Mouse (Mus musculus): ENCODE results near the gene Klk9. TPM values are rescaled to one million over a fixed set of nuclear protein-coding genes. Genes with fewer than 3 reads are reported as not detected.

The Klk9 gene
- polyA plus RNA-seq, 1 experiment from 2014 or later = not detected

DNA sequence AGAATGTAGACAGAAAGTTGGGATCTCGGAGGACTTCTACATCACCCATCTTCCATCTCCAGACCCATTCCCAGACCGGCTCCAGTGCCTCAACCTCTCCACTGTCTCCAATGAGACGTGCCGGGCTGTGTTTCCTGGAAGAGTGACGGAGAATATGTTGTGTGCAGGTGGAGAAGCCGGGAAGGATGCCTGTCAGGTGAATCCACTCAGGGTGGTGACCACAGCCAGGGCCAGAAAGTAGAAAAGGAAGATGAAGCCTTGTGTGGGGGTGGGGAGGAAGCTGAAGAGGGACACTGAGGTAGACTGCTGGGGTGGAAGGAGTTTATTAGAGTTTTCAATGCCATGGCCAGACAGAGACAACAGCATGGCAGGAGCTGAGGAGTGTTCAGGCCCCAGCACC lies 19.8 kb upstream of the Klk9 start:
- H3K4me3 ChIP-seq (ENCODE audit: low read depth, low read length) = no peak overlapping the region
- H3K4me1 ChIP-seq (replicated peaks; ENCODE audit: control insufficient read depth, insufficient read depth, low read length) = no peaks in the 10 kb centered on the region
- no peak overlapping the region for H3K9ac ChIP-seq (ENCODE audit: low read depth, low read length)
- no peak for ATAC-seq
- H3K27ac ChIP-seq (ENCODE audit: low read depth, low read length) = no peak overlapping the region
- no peak overlapping the region for H3K4me2 ChIP-seq (replicated peaks; ENCODE audit: low read depth)
- 97% methylated on average over 6 of the region's 6 CpGs for WGBS
- no peaks in the 10 kb centered on the region for H3K36me3 ChIP-seq (ENCODE audit: control insufficient read depth, insufficient read depth)
- TF ChIP-seq CTCF (IDR thresholded peaks at IDR 0.05; ENCODE audit: low read depth) = no peak
- H3K9me3 ChIP-seq (ENCODE audit: control insufficient read depth) = no peaks in the 10 kb centered on the region
- no peaks in the 10 kb centered on the region for H3K27me3 ChIP-seq (replicated peaks; ENCODE audit: control insufficient read depth, insufficient read depth, low read length)

DNA sequence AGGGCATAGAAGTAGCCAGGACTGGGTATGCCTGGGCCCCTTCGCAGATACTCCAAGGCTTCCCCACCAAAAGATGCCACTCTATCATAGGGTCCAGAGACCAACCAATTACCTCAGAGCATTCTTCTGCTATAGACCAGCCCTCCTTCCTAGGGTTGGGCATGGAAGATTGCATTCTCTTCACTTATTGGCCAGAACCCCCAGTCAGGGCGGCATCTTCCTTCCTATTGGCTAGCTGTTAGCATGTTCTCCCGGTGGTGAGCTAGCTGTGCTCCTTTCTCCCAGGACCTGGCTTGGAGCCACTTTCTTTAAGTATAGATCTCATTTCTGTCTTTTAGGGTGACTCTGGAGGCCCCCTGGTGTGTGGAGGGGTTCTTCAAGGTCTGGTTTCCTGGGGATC lies 18.8 kb upstream of the Klk9 start:
- ATAC-seq = no peak
- no peak overlapping the region for H3K4me2 ChIP-seq (replicated peaks; ENCODE audit: low read depth)
- H3K9me3 ChIP-seq (ENCODE audit: control insufficient read depth) = no peaks in the 10 kb centered on the region
- TF ChIP-seq CTCF (IDR thresholded peaks at IDR 0.05; ENCODE audit: low read depth) = no peak
- no peaks in the 10 kb centered on the region for H3K27me3 ChIP-seq (replicated peaks; ENCODE audit: control insufficient read depth, insufficient read depth, low read length)
- H3K36me3 ChIP-seq (ENCODE audit: control insufficient read depth, insufficient read depth) = no peaks in the 10 kb centered on the region
- H3K4me3 ChIP-seq (ENCODE audit: low read depth, low read length) = no peak overlapping the region
- H3K4me1 ChIP-seq (replicated peaks; ENCODE audit: control insufficient read depth, insufficient read depth, low read length) = no peaks in the 10 kb centered on the region
- 80% methylated on average over 3 of the region's 3 CpGs for WGBS
- no peak overlapping the region for H3K9ac ChIP-seq (ENCODE audit: low read depth, low read length)
- no peak overlapping the region for H3K27ac ChIP-seq (ENCODE audit: low read depth, low read length)

DNA sequence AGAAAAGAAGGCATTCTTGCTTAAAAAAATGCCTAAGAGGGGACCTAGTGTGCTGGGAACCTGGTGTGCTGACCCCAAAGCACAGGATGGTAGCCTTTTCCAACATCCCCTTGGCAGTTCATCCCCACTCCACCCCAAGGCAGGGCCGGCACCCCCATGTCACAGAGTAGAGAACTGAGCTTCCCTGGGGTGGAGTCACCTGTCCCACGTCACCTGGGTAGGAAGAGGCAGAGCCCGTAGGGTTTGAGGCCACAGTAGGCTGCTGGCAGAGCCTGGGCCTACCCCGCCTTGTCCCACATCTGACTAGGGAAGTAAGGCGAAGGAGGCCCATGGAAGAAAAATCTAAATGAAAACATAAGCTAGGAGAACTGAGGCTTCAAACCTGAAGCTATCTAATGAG lies 17.3 kb upstream of the Klk9 start, which contains the start of gene Klk11:
Gene Klk11, plus strand, starts transcription at position 241 of the 400 bp plus-strand sequence.
- Histone ChIP-seq H3K9ac (ENCODE audit: low read depth, low read length) (no peak within 1 kb of the TSS), H3K36me3 (ENCODE audit: control insufficient read depth, insufficient read depth) (no peaks in the 10 kb centered on the region), H3K4me2 (replicated peaks; ENCODE audit: low read depth) (no peak within 1 kb of the TSS), H3K4me1 (replicated peaks; ENCODE audit: control insufficient read depth, insufficient read depth, low read length) (no peaks in the 10 kb centered on the region), H3K27me3 (replicated peaks; ENCODE audit: control insufficient read depth, insufficient read depth, low read length) (no peaks in the 10 kb centered on the region), H3K4me3 (ENCODE audit: low read depth, low read length) (no peak within 1 kb of the TSS), H3K27ac (ENCODE audit: low read depth, low read length) (no peak within 1 kb of the TSS), H3K9me3 (ENCODE audit: control insufficient read depth) (no peaks in the 10 kb centered on the region)
- 83% methylated on average over 5 of the region's 5 CpGs for WGBS
- no peak for ATAC-seq
- TF ChIP-seq CTCF (IDR thresholded peaks at IDR 0.05; ENCODE audit: low read depth) = no peak

- H3K4me2 ChIP-seq (replicated peaks; ENCODE audit: low read depth) = no peak overlapping the region
- ATAC-seq = no peak
- H3K36me3 ChIP-seq (ENCODE audit: control insufficient read depth, insufficient read depth) = no peaks in the 10 kb centered on the region
- H3K27me3 ChIP-seq (replicated peaks; ENCODE audit: control insufficient read depth, insufficient read depth, low read length) = no peaks in the 10 kb centered on the region
- WGBS = 59% methylated on average over 6 of the region's 6 CpGs
- H3K9ac ChIP-seq (ENCODE audit: low read depth, low read length) = no peak overlapping the region
- H3K4me3 ChIP-seq (ENCODE audit: low read depth, low read length) = no peak overlapping the region
- TF ChIP-seq CTCF (IDR thresholded peaks at IDR 0.05; ENCODE audit: low read depth) = no peak
- no peak overlapping the region for H3K27ac ChIP-seq (ENCODE audit: low read depth, low read length)
- H3K9me3 ChIP-seq (ENCODE audit: control insufficient read depth) = no peaks in the 10 kb centered on the region
- no peaks in the 10 kb centered on the region for H3K4me1 ChIP-seq (replicated peaks; ENCODE audit: control insufficient read depth, insufficient read depth, low read length)
These were observed 16.9 kb upstream of the Klk9 start for GRCm38 (mm10) chr7:43774802-43775201.

GRCm38 (mm10) chr7:43775311-43776057 lies 16.2 kb upstream of the Klk9 start:
- whole genome bisulfite sequencing = 52% methylated on average over 7 of the region's 7 CpGs
- no peaks in the 10 kb centered on the region for H3K9me3 ChIP-seq (ENCODE audit: control insufficient read depth)
- no peaks in the 10 kb centered on the region for H3K27me3 ChIP-seq (replicated peaks; ENCODE audit: control insufficient read depth, insufficient read depth, low read length)

GRCm38 (mm10) chr7:43776506-43776905 lies 15.2 kb upstream of the Klk9 start:
- WGBS = 79% methylated on average over 5 of the region's 5 CpGs
- no peak for TF ChIP-seq CTCF (IDR thresholded peaks at IDR 0.05; ENCODE audit: low read depth)
- no peaks in the 10 kb centered on the region for H3K4me1 ChIP-seq (replicated peaks; ENCODE audit: control insufficient read depth, insufficient read depth, low read length)
- no peaks in the 10 kb centered on the region for H3K27me3 ChIP-seq (replicated peaks; ENCODE audit: control insufficient read depth, insufficient read depth, low read length)
- no peaks in the 10 kb centered on the region for H3K36me3 ChIP-seq (ENCODE audit: control insufficient read depth, insufficient read depth)
- H3K4me3 ChIP-seq (ENCODE audit: low read depth, low read length) = no peak overlapping the region
- no peaks in the 10 kb centered on the region for H3K9me3 ChIP-seq (ENCODE audit: control insufficient read depth)
- ATAC-seq = no peak
- no peak overlapping the region for H3K9ac ChIP-seq (ENCODE audit: low read depth, low read length)
- no peak overlapping the region for H3K4me2 ChIP-seq (replicated peaks; ENCODE audit: low read depth)
- no peak overlapping the region for H3K27ac ChIP-seq (ENCODE audit: low read depth, low read length)

More at GRCm38 (mm10) chr7:43775311-43776057, 16.2 kb upstream of the Klk9 start:
- H3K4me2 ChIP-seq (replicated peaks; ENCODE audit: low read depth) = no peak overlapping the region
- H3K27ac ChIP-seq (ENCODE audit: low read depth, low read length) = no peak overlapping the region
- no peaks in the 10 kb centered on the region for H3K4me1 ChIP-seq (replicated peaks; ENCODE audit: control insufficient read depth, insufficient read depth, low read length)
- no peak overlapping the region for H3K4me3 ChIP-seq (ENCODE audit: low read depth, low read length)
- TF ChIP-seq CTCF (IDR thresholded peaks at IDR 0.05; ENCODE audit: low read depth) = no peak
- no peaks in the 10 kb centered on the region for H3K36me3 ChIP-seq (ENCODE audit: control insufficient read depth, insufficient read depth)
- no peak for ATAC-seq
- H3K9ac ChIP-seq (ENCODE audit: low read depth, low read length) = no peak overlapping the region

Measured in intestine, postnatal 0 days (tissue).